Mouse (Mus musculus): ENCODE data around the gene Pts.

GRCm38 (mm10) chr9:50497536-50497935, 31.0 kb downstream of the Pts start:
- TF ChIP-seq CTCF (IDR thresholded peaks at IDR 0.05 in 2 of 3, conservative IDR thresholded peaks at IDR 0.05 in 1 of 3; ENCODE audit: control insufficient read depth in 1 of 3, insufficient read depth in 1 of 3, low read depth in 2 of 3, low read length in 3 of 3, poor library complexity in 1 of 3, severe bottlenecking in 1 of 3): no peak
- no peak for TF ChIP-seq MAZ (IDR thresholded peaks at IDR 0.05; ENCODE audit: low read depth, low read length)

All from MEL (cell line).